Mouse (Mus musculus): ENCODE data around the gene Gm4307. TPM values are rescaled to one million over a fixed set of nuclear protein-coding genes. Genes with fewer than 3 reads are reported as not detected.
"Not testable (repeated sequence)": the region's sequence is repeated elsewhere in the genome, so short reads cannot be mapped to it uniquely, and the experiment has no call there.

Gm4307 gene
- total RNA-seq (2014; fragmentation: Nextera tagmentation) = not detected in 2 replicates
- total RNA-seq (2017) = not detected in 2 replicates

GRCm38 (mm10) chr10:100361038-100361437 lies at the start of gene Gm4307:
Gene Gm4307, plus strand, starts transcription at chr10:100361338.
- ATAC-seq (replicated peaks; ENCODE audit: poor library complexity, severe bottlenecking) = not testable (repeated sequence)

- not testable (repeated sequence) for ATAC-seq (replicated peaks; ENCODE audit: poor library complexity, severe bottlenecking)
These were observed 25.8 kb upstream of the Gm4307 start, which contains the start of gene Gm4301 for GRCm38 (mm10) chr10:100335376-100335775. Gene Gm4301, plus strand, starts transcription at chr10:100335676.

DNA sequence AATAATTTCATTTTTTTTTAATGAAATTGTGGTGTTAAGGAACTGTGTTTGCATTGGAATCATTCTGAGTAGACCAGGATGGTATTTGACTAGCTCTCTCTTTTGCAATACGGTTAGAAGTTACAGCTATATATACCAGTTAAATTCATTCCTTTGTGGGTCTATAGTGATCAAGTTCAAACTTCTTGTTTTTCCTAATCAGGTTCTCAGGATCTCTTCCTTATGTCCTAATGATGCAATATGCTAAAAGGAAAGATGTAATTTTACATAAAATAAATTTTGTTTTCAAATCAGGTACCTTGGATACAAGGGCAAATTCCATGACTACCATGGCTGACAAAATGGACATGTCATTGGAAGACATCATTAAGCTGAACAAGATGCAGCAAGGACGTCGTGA lies 20.6 kb upstream of the Gm4307 start, which contains the start of gene Gm4302:
TSS of gene Gm4302 (plus strand) at position 301 of the 400 bp plus-strand sequence.
- ATAC-seq (replicated peaks; ENCODE audit: poor library complexity, severe bottlenecking) = not testable (repeated sequence)

DNA sequence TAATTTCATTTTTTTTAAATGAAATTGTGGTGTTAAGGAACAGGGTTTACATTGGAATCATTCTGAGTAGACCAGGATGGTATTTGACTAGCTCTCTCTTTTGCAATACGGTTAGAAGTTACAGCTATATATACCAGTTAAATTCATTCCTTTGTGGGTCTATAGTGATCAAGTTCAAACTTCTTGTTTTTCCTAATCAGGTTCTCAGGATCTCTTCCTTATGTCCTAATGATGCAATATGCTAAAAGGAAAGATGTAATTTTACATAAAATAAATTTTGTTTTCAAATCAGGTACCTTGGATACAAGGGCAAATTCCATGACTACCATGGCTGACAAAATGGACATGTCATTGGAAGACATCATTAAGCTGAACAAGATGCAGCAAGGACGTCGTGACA lies 15.5 kb upstream of the Gm4307 start, which contains the start of gene Gm4303:
TSS of gene Gm4303 (plus strand) at position 301 of the 400 bp plus-strand sequence.
- not testable (repeated sequence) for ATAC-seq (replicated peaks; ENCODE audit: poor library complexity, severe bottlenecking)

DNA sequence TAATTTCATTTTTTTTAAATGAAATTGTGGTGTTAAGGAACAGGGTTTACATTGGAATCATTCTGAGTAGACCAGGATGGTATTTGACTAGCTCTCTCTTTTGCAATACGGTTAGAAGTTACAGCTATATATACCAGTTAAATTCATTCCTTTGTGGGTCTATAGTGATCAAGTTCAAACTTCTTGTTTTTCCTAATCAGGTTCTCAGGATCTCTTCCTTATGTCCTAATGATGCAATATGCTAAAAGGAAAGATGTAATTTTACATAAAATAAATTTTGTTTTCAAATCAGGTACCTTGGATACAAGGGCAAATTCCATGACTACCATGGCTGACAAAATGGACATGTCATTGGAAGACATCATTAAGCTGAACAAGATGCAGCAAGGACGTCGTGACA lies 10.3 kb upstream of the Gm4307 start, which contains the start of gene Gm4305:
TSS of gene Gm4305 (plus strand) at position 301 of the 400 bp plus-strand sequence.
- ATAC-seq (replicated peaks; ENCODE audit: poor library complexity, severe bottlenecking) = not testable (repeated sequence)

DNA sequence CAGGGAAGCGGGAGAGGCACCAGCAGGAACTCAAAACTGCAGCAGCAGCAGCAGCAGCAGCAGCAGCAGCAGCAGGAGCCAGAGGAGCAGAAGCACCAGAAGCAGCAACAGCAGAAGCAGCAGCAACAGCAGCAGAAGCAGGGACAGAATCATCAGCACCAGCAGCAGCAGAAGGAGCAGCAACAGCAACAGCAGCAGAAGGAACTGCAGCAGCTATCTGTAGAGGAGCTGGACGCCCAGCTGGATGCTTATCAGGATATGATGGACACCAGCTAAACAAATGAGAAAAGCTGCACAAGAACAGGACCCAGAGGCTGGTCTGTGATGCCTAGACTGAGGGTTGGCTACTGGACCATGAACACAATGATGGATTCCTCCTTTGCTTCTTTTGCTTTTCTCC lies 4.3 kb upstream of the Gm4307 start:
- ATAC-seq (replicated peaks; ENCODE audit: poor library complexity, severe bottlenecking) = not testable (repeated sequence)

- not testable (repeated sequence) for ATAC-seq (replicated peaks; ENCODE audit: poor library complexity, severe bottlenecking)
These were observed 21.3 kb downstream of the Gm4307 start, which contains the start of gene Gm4312 for GRCm38 (mm10) chr10:100382460-100382859. Gene Gm4312, minus strand, starts transcription at chr10:100382560.

- ATAC-seq (replicated peaks; ENCODE audit: poor library complexity, severe bottlenecking) = not testable (repeated sequence)
These were observed 41.2 kb downstream of the Gm4307 start for GRCm38 (mm10) chr10:100402301-100402700.

Other genes starting within 250 kb of the Gm4307 start
- not detected in 2 replicates for gene Gm4301, start 25.7 kb upstream of the Gm4307 start, total RNA-seq (2014; fragmentation: Nextera tagmentation)
- not detected in 2 replicates for gene Gm4301, start 25.7 kb upstream of the Gm4307 start, total RNA-seq (2017)
- gene Gm4302, start 20.5 kb upstream of the Gm4307 start, total RNA-seq (2014; fragmentation: Nextera tagmentation) = not detected in 2 replicates
- gene Gm4302, start 20.5 kb upstream of the Gm4307 start, total RNA-seq (2017) = not detected in 2 replicates
- not detected in 2 replicates for gene Gm4303, start 15.4 kb upstream of the Gm4307 start, total RNA-seq (2014; fragmentation: Nextera tagmentation)
- not detected in 2 replicates for gene Gm4303, start 15.4 kb upstream of the Gm4307 start, total RNA-seq (2017)
- not detected in 2 replicates for gene Gm4305, start 10.2 kb upstream of the Gm4307 start, total RNA-seq (2014; fragmentation: Nextera tagmentation)
- not detected in 2 replicates for gene Gm4305, start 10.2 kb upstream of the Gm4307 start, total RNA-seq (2017)
- not detected in 2 replicates for gene Gm4312, start 21.2 kb downstream of the Gm4307 start, total RNA-seq (2014; fragmentation: Nextera tagmentation)
- not detected in 2 replicates for gene Gm4312, start 21.2 kb downstream of the Gm4307 start, total RNA-seq (2017)
- 10.6 and 15.8 TPM in 2 replicates for gene Tmtc3, start 126.0 kb downstream of the Gm4307 start, total RNA-seq (2014; fragmentation: Nextera tagmentation)
- 7.8 and 8.0 TPM in 2 replicates for gene Tmtc3, start 126.0 kb downstream of the Gm4307 start, total RNA-seq (2017)
- 16.8 and 22.8 TPM in 2 replicates for gene Cep290, start 126.2 kb downstream of the Gm4307 start, total RNA-seq (2014; fragmentation: Nextera tagmentation)
- 12.6 and 22.3 TPM in 2 replicates for gene Cep290, start 126.2 kb downstream of the Gm4307 start, total RNA-seq (2017)
- 8.7 and 9.5 TPM in 2 replicates for gene 4930430F08Rik, start 229.1 kb downstream of the Gm4307 start, total RNA-seq (2014; fragmentation: Nextera tagmentation)
- 9.4 and 16.4 TPM in 2 replicates for gene 4930430F08Rik, start 229.1 kb downstream of the Gm4307 start, total RNA-seq (2017)
- gene 1700017N19Rik, start 229.1 kb downstream of the Gm4307 start, total RNA-seq (2014; fragmentation: Nextera tagmentation) = not detected in 2 replicates
- not detected in 2 replicates for gene 1700017N19Rik, start 229.1 kb downstream of the Gm4307 start, total RNA-seq (2017)

Data from granulocyte monocyte progenitor cell, adult 5-6 weeks (primary cell).